Mouse (Mus musculus) liver, embryonic 11.5 days (tissue): ENCODE data around the gene Rtn2. TPM values are rescaled to one million over a fixed set of nuclear protein-coding genes. Genes with fewer than 3 reads are reported as not detected.

ENCODE experiments used
- ATAC-seq: fragments of 200-750 bp; cut with Nextera tagmentation; replicated peaks from 2 replicates; pipeline ENCODE4 v1.8.0; 2017; ENCODE audit warnings: moderate number of reproducible peaks, mild to moderate bottlenecking, moderate TSS enrichment, moderate library complexity; ENCODE audit not compliant: low FRiP score
- DNase-seq: peaks from one replicate; pipeline ENCODE4 v3.0.0-alpha.2; 2017; ENCODE audit warnings: low spot score
- H3K27ac ChIP-seq: fragments of 300-500 bp; sonication (generic); 2 replicates; pipeline ENCODE4 v1.5.1; 2014; ENCODE audit warnings: mild to moderate bottlenecking, low read depth, low read length, control low read depth
- H3K27me3 ChIP-seq: fragments of 300-500 bp; sonication (generic); replicated peaks from 2 replicates; pipeline ENCODE4 v1.6.1; 2014; ENCODE audit warnings: low read length, mixed read lengths; ENCODE audit not compliant: control insufficient read depth, insufficient read depth
- H3K36me3 ChIP-seq: fragments of 300-500 bp; sonication (generic); 2 replicates; pipeline ENCODE4 v1.6.1; 2014; ENCODE audit warnings: mild to moderate bottlenecking, low read length, moderate library complexity, mixed read lengths; ENCODE audit not compliant: control insufficient read depth, insufficient read depth
- H3K4me1 ChIP-seq: fragments of 300-500 bp; sonication (generic); replicated peaks from 2 replicates; pipeline ENCODE4 v1.6.1; 2014; ENCODE audit warnings: low read length, mixed read lengths; ENCODE audit not compliant: control insufficient read depth, insufficient read depth
- H3K4me2 ChIP-seq: fragments of 300-500 bp; sonication (generic); 2 replicates; pipeline ENCODE4 v1.6.1; 2014; ENCODE audit warnings: mild to moderate bottlenecking, control low read depth, moderate library complexity
- H3K4me3 ChIP-seq: fragments of 300-500 bp; sonication (generic); 2 replicates; pipeline ENCODE4 v1.5.1; 2014; ENCODE audit warnings: low read depth, low read length, control low read depth
- H3K9ac ChIP-seq: fragments of 300-500 bp; sonication (generic); 2 replicates; pipeline ENCODE4 v1.6.1; 2014; ENCODE audit warnings: low read depth, low read length, control low read depth
- H3K9me3 ChIP-seq: fragments of 300-500 bp; sonication (generic); 2 replicates; pipeline ENCODE4 v1.6.1; 2016; ENCODE audit warnings: low read length, inconsistent platforms, mixed read lengths; ENCODE audit not compliant: control insufficient read depth
- WGBS: fragments of 180-500 bp; shearing (Covaris S2); extraction: QIAGEN DNeasy Blood & Tissue Kit; methylation state at CpG from one replicate; pipeline ENCODE4 v1.1.7; 2014; 5-methylcytosine and 5-hydroxymethylcytosine counted together
- polyA plus RNA-seq: library from polyadenylated mRNA; unstranded; fragments of >200 nt; fragmentation: Nextera tagmentation; extraction: Ambion mirVana; gene quantifications from 2 replicates; pipeline ENCODE4 v1.2.1, GENCODE M21; 2014

Gene Rtn2
- polyA plus RNA-seq, result 8.2 and 11.1 TPM in 2 replicates

DNA sequence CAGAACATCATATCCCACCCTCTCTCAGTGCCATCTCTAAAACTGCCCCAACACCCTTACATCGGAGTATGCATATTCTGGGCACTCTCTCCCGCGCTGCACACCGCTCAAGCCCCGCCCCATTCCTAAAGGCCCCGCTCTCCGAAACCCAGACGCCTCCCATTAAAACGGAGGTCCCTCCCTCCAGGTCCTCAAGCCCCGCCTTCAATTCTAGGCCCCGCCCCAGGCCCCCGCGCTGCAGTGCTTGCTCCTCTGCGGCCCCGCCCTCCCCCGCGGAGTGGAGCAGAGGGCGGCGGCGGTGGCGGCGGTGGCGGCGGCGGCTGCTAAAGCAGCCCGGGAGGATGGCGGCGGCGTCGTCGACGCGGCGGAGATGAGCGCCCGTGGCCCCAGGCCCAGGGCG is at the start of gene Rtn2:
TSS of gene Rtn2 (plus strand) at position 240 of the 400 bp plus-strand sequence.
- no peak within 1 kb of the TSS for H3K27ac ChIP-seq
- DNase-seq (peak; percentile 88), ATAC-seq (peak; percentile 89)
- peaks cover 11% of the 10 kb centered on the region for H3K4me1 ChIP-seq
- no peaks in the 10 kb centered on the region for H3K36me3 ChIP-seq
- 0% methylated on average over 33 of the region's 37 CpGs for WGBS
- H3K4me2 ChIP-seq, result peak within 1 kb of the TSS; percentile 100
- peaks cover 60% of the 10 kb centered on the region for H3K27me3 ChIP-seq
- H3K9me3 ChIP-seq, result no peaks in the 10 kb centered on the region
- peak within 1 kb of the TSS; percentile 59 for H3K9ac ChIP-seq
- H3K4me3 ChIP-seq, result peak within 1 kb of the TSS; percentile 69

DNA sequence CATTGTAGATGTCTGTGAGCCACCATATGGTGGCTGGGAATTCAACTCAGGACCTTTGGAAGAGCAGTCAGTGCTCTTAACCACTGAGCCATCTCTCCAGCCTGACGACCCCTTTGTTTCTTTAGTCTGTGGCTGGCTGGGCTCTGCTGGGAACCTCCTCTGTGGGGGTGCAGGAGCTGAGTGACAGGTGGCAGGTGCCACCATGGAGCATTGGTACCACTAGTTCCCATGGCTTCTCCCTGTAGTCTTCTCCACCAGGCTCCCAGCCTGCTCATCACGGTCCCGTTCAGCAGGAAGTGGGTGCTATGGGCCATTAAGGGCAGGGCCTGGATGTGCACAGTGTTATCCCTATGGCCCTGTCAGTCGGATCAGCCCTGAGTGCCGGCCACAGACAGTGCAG is 47.8 kb upstream of the Rtn2 start:
- no peaks in the 10 kb centered on the region for H3K27me3 ChIP-seq
- H3K9ac ChIP-seq, result no peak overlapping the region
- no peak overlapping the region for H3K4me3 ChIP-seq
- WGBS, result 70% methylated on average over 5 of the region's 5 CpGs
- no peak overlapping the region for H3K4me2 ChIP-seq
- ATAC-seq (no peak), DNase-seq (no peak)
- no peak overlapping the region for H3K27ac ChIP-seq
- peaks cover 3% of the 10 kb centered on the region for H3K36me3 ChIP-seq
- peaks cover 40% of the 10 kb centered on the region for H3K4me1 ChIP-seq
- H3K9me3 ChIP-seq, result no peaks in the 10 kb centered on the region

DNA sequence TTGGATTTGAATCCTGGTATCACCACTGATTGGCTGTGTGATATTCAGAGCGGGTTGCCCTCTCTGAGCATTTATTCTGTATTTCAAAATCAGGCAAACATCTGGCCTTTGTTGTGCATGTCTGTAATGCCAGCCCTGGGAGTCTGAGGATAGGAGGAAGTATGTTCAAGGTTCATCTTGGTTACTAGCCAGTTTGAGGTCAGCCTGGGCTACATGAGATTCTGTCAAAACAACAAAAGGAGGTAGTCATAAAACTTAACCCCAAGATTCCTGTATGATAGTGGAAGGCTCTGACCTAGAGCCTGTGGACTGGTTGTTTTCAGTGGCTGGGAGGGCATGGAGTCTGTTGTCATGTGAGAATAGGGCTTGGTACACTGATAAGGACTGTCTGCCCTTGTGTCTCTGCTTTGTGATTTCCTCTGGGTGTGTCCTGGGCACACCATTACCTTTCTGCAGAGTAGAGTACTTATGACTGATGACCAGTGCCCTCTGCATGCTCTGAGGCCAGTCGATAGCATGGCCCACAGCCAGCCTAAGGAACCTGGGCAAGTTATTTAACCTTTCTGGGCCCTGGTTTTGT is 47.2 kb upstream of the Rtn2 start:
- WGBS, result 76% methylated on average over 2 of the region's 2 CpGs
- Histone ChIP-seq H3K36me3 (peaks cover 3% of the 10 kb centered on the region), H3K4me3 (no peak overlapping the region), H3K9ac (no peak overlapping the region), H3K27me3 (no peaks in the 10 kb centered on the region), H3K27ac (no peak overlapping the region), H3K9me3 (no peaks in the 10 kb centered on the region), H3K4me1 (peaks cover 40% of the 10 kb centered on the region), H3K4me2 (no peak overlapping the region)
- DNase-seq, result no peak
- no peak for ATAC-seq

DNA sequence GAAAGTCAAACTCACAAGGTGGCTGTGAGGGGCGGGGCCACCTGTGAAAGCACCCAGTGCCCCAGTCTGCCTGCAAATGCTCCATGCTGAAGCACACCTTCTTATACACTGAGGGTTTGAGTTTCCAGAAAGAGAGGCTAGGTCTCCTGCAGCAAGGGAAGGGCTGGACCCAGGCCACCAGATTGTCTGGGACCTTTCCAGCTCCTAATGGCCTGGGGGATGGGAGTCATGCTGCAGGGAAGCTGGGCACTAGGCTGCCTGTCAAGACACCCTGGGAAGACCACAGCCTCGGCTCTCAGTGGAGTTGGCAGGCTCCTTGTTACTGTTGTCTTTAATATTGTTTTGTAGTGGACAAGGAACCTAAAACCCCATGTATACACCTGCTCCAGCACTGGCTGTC is 46.0 kb upstream of the Rtn2 start:
- Histone ChIP-seq H3K4me1 (peaks cover 49% of the 10 kb centered on the region), H3K9ac (no peak overlapping the region), H3K27me3 (no peaks in the 10 kb centered on the region), H3K9me3 (no peaks in the 10 kb centered on the region), H3K36me3 (peaks cover 4% of the 10 kb centered on the region), H3K4me2 (no peak overlapping the region), H3K27ac (no peak overlapping the region), H3K4me3 (no peak overlapping the region)
- ATAC-seq (no peak), DNase-seq (no peak)
- 90% methylated on average over 2 of the region's 2 CpGs for WGBS

DNA sequence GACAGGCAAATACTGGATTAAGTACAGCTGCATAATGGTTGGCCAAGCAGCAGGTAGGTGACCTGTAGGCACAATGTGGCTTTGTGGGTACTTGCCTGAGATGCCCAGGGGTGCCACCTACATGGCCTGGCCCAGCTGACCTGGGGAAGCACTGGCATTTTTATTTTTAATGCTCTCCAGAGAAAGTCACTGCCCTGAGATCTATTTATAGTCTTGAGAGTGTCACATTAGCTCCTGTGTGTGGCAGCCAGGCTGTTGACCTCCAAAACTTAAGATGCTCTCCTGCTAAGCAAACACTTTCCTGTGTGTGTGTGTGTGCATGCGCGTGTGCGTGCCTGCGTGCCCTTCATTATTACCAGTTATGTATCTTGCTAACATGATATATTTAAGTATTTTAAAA is 44.1 kb upstream of the Rtn2 start:
- Histone ChIP-seq H3K4me2 (no peak overlapping the region), H3K9me3 (no peaks in the 10 kb centered on the region), H3K9ac (no peak overlapping the region), H3K27me3 (no peaks in the 10 kb centered on the region), H3K4me1 (peaks cover 49% of the 10 kb centered on the region), H3K27ac (no peak overlapping the region; the same call in 1 of the 2 replicates), H3K4me3 (no peak overlapping the region), H3K36me3 (peaks cover 4% of the 10 kb centered on the region)
- DNase-seq (no peak), ATAC-seq (no peak)
- 97% methylated on average over 4 of the region's 4 CpGs for WGBS

DNA sequence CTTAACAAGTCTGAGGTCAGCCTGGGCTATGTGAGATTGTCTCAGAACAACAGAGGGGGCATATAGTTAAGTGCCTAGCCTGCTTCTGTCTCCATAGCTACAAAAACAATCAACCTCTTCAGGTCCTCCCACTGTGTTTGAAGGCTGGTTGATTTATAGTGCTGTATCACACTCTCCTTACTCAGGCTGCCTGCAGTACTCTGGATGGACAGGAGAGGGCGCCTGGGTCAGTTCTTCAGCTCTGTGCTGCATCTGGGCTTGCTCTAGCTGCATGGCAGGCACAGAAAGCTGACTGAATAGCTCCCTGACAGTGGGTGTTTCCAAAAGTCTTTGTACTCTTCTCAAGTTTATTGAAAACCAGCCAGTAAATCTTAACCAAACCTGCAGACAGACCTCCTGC is 43.0 kb upstream of the Rtn2 start:
- DNase-seq (peak; percentile 89), ATAC-seq (peak; percentile 90)
- peak overlapping the region; percentile 95 for H3K27ac ChIP-seq
- H3K4me2 ChIP-seq, result peak overlapping the region; percentile 56
- 0% methylated on average over 1 of the region's 1 CpGs for WGBS
- peak overlapping the region; percentile 42; the same call in 1 of the 2 replicates for H3K9ac ChIP-seq
- H3K9me3 ChIP-seq, result no peaks in the 10 kb centered on the region
- peaks cover 49% of the 10 kb centered on the region for H3K4me1 ChIP-seq
- H3K27me3 ChIP-seq, result no peaks in the 10 kb centered on the region
- H3K4me3 ChIP-seq, result 0 out of 2 replicates have a peak overlapping the region, but pooled peaks have one; percentile 11
- peaks cover 4% of the 10 kb centered on the region; the same call in 1 of the 2 replicates for H3K36me3 ChIP-seq

DNA sequence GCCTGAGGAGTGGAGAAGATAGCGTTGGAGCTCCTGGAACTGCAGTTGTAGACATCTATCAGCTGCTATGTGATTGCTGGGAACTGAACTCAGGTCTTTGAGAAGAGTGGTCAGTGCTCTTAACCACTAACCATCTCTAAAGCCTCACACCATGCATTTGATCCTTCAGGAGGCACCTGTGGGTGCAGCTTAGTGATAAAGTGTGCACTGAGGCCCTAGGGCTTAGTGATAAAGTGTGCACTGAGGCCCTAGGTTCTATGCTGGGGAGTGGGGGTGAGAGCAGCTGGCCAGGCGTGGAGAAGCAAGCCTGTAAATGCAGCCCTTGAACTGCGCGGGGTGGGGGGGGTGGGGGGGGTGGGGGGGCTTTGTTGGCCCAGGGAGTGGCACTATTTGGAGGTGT is 42.4 kb upstream of the Rtn2 start:
- Histone ChIP-seq H3K4me2 (peak overlapping the region; percentile 56), H3K27me3 (no peaks in the 10 kb centered on the region), H3K27ac (peak overlapping the region; percentile 95), H3K9me3 (no peaks in the 10 kb centered on the region), H3K9ac (peak overlapping the region; percentile 42), H3K36me3 (peaks cover 8% of the 10 kb centered on the region; the same call in 1 of the 2 replicates), H3K4me1 (peaks cover 46% of the 10 kb centered on the region), H3K4me3 (0 out of 2 replicates have a peak overlapping the region, but pooled peaks have one; percentile 11)
- DNase-seq (no peak), ATAC-seq (peak; percentile 91)
- 28% methylated on average over 1 of the region's 4 CpGs for WGBS

DNA sequence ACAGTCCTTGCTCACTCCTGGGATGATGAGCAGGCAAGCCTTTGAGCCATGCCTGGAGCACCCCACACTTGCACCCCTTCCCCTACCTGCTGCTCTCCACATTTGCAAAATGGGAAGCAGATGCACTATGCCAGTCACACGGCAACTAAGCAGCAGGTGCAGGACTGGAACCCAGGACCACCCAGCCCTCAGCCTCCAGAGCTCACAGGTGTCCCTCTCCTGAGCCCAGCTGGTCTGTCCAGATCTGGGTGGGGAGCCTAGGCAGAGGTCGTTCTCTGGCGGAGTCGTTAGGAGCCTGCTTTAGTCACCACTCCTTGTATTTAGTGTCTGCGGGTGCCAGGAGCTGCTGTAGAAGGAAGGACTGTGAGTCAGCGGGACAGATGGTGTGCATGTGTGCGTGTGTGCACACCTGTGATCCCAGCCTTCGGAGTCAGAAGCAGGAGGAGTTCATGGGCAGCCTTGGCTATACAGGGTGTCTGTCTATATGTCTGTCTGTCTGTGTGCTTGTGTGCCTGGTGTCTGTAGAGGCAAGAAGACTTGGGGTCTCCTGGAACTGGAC is 41.4 kb upstream of the Rtn2 start:
- H3K9ac ChIP-seq, result peak overlapping the region; percentile 47
- DNase-seq (no peak), ATAC-seq (no peak)
- no peaks in the 10 kb centered on the region for H3K27me3 ChIP-seq
- H3K36me3 ChIP-seq, result peaks cover 13% of the 10 kb centered on the region; the same call in 1 of the 2 replicates
- no peak overlapping the region for H3K4me3 ChIP-seq
- peaks cover 36% of the 10 kb centered on the region for H3K4me1 ChIP-seq
- peak overlapping the region; percentile 95 for H3K27ac ChIP-seq
- peak overlapping the region; percentile 14; the same call in 1 of the 2 replicates for H3K4me2 ChIP-seq
- H3K9me3 ChIP-seq, result no peaks in the 10 kb centered on the region
- WGBS, result 88% methylated on average over 8 of the region's 8 CpGs

DNA sequence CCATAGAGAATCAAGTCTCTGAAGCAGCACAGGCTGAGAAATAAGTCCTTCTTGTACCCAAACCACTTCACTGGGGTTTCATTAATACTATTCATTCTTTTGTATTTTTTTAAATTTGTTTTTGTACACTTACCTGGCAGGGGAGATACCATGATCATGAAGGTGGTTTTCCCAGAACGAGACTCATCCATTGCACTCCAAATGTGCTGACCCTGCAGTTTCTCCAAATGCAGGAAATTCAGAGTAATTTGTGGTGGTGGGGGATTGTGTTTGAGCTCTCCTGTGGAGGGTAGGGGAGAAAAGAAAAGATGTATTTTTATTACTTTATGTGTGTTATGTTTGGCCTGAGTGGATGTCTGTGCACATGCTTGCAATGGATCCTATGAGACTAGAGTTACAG is 40.4 kb upstream of the Rtn2 start:
- no peak for ATAC-seq
- 91% methylated on average over 1 of the region's 1 CpGs for WGBS

More for the DNA sequence above, 40.4 kb upstream of the Rtn2 start:
- DNase-seq, result no peak
- Histone ChIP-seq H3K36me3 (peaks cover 13% of the 10 kb centered on the region; the same call in 1 of the 2 replicates), H3K27me3 (no peaks in the 10 kb centered on the region), H3K9me3 (no peaks in the 10 kb centered on the region), H3K4me1 (peaks cover 34% of the 10 kb centered on the region), H3K4me2 (no peak overlapping the region; the same call in 1 of the 2 replicates), H3K4me3 (no peak overlapping the region), H3K9ac (no peak overlapping the region), H3K27ac (no peak overlapping the region)
